Mouse (Mus musculus) embryonic facial prominence, embryonic 14.5 days (tissue): ENCODE data around the gene Zcchc12. TPM values are rescaled to one million over a fixed set of nuclear protein-coding genes. Genes with fewer than 3 reads are reported as not detected.

ENCODE experiments used
- polyA plus RNA-seq: library from polyadenylated mRNA; unstranded; fragments of >200 nt; fragmentation: Nextera tagmentation; extraction: Ambion mirVana; gene quantifications from 2 replicates; pipeline ENCODE4 v1.2.1, GENCODE M21; 2014

Zcchc12 gene
- polyA plus RNA-seq, 1 experiment from 2014 or later, result 9.0 TPM

Other genes with a start within 250 kb of the Zcchc12 start
- gene Il13ra1, start 83.8 kb upstream of the Zcchc12 start, polyA plus RNA-seq, result 19.5 and 20.7 TPM in 2 replicates
- 0.67 and 1.2 TPM in 2 replicates for gene Lonrf3, start 132.4 kb downstream of the Zcchc12 start, polyA plus RNA-seq
- gene Gm6268, start 205.4 kb downstream of the Zcchc12 start, polyA plus RNA-seq, result not detected in 2 replicates